Mouse (Mus musculus) cerebellum, adult 2 months (tissue): ENCODE measurements around the gene Siva1.

Experiments used
- CTCF ChIP-seq: fragments of 200-500 bp; IDR thresholded peaks from 2 replicates; pipeline ENCODE4 v1.5.1; 2011; ENCODE audit warnings: low read depth, mild to moderate bottlenecking, control low read depth, low read length, moderate library complexity, borderline replicate concordance; ENCODE audit not compliant: insufficient read depth
- POLR2A ChIP-seq: fragments of 200-500 bp; IDR thresholded peaks from 2 replicates; pipeline ENCODE4 v1.6.1; 2011; ENCODE audit warnings: low read length, control low read depth, borderline replicate concordance; ENCODE audit not compliant: insufficient read depth

DNA sequence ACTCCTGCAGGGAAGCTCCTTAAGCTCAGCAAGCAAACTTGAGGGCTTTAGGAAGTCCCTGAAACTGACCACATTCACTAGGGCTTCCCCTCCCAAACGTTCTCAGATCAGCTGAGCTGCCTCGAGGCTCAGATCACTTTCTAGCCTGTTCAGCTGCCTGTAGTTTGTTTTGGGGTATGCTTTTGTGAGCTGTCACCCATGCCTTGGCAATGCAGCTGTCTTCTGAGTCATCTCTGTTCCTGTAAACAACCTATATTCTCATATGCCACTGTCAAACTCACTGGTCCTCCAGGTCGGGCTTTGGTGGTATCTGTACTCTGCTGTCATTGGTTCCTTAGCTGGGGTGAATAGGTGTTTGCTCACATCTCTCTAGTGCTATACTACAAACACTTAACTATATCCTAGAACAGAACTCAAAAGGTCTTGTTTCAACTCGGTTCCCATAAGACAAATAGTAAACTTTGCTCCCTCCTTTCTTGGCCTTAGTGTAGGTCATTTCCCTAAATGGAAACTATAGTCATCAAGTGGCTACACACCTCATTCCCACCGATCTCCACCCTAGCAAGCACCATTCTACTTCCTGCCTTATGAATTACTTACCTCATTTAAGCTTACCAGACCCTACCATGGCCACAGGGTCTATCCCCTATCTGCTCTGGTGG is 7.4 kb downstream of the Siva1 start:
- no peak for TF ChIP-seq CTCF
- no peak for TF ChIP-seq POLR2A
